Mouse (Mus musculus) megakaryocyte progenitor cell, adult 5-6 weeks (primary cell): ENCODE data around the gene Prkar1b. TPM values are rescaled to one million over a fixed set of nuclear protein-coding genes. Genes with fewer than 3 reads are reported as not detected.
A peak's percentile ranks its signal among the peaks of the same experiment; 100 is the strongest.

Experiments
- ATAC-seq: replicated peaks from 2 replicates; pipeline ENCODE4 v1.8.0; 2016; ENCODE audit warnings: mild to moderate bottlenecking, moderate TSS enrichment, inconsistent platforms; ENCODE audit not compliant: poor library complexity
- total RNA-seq, 2 experiments: library from RNA; stranded (forward) in 1 of 2; stranded (reverse) in 1 of 2; fragments of 157-497, 149-512 nt in 1 of 2; fragments of 200-1000 nt in 1 of 2; gene quantifications; 2 replicates each; pipeline versions ENCODE4 v1.2.3 to v1.2.4; 2015 to 2017

Prkar1b gene
- total RNA-seq, 2 experiments from 2014 or later, result 0.21 to 0.81 TPM

DNA sequence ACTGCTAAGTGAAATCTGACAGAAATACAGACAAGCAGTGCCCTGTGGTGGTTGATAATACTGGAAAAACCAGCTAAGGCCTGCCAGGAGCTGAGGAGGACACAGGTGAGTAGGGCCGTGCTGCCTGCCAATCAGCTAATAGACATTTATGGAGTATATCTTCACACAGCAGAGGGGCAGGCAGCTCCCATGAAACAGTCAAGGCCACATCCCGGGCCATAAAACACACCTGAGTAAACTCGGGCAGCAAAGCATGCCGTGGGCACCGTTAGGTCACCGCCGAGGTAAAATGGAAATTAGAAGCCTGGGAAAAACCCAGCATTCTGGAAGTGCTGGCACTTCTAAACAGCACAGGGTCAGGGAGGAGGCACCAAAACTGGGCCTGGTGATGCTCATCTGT lies 75.8 kb downstream of the Prkar1b start:
- ATAC-seq, result no peak

DNA sequence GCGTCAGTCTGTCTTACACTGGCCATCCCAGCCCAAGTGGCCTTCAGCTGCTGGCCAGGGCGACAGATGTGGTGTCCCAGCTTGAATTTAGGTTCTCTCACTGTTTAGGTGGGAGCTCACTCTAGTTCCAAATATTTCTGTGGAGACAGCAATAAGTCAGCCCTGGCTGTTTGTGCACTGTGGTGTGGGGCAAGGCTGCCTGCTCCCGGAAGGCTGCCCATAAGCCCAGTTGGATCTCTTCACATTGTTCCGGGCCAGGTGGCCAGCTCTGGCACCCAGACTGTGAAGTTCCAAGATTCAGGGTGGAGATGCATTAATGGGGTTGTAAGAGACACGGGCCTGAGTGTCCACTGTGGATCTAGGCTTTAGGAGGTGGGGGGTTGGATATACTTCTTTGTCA lies 76.9 kb downstream of the Prkar1b start:
- ATAC-seq, result no peak

DNA sequence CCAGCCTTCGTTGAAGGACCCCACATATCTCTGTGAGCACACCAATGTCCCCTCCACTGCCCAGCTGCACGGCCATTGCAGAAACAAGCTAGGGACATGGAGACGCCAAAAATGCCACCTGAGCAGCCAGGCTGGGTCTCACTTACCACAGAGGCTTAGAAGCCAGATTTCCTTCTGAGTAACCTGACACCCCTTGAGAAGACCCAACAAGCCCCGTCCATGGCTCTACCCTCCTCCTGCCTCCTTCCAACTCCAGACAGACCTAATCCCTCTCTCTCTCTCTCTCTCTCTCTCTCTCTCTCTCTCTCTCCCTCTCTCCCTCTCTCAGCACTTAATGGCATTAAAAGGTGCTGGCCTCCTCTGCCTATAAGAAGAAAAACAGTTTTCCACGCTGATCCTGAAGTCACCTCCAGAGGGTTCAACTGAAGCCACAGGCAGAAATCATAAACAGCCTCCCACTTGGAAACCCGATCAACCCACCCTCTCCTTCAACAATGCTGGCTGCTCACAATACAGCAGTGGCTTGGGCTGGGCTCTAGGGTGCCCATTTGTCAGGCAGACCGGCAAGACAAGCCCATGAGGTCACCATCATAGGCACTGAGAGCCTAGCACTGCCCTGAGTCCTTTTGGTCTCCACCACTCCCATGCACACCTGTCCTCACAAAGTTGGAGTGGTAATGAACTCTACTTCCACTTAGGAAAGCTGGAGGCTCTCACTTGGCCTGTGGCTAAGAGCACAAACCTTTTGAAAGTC lies 82.8 kb downstream of the Prkar1b start:
- ATAC-seq, result no peak

DNA sequence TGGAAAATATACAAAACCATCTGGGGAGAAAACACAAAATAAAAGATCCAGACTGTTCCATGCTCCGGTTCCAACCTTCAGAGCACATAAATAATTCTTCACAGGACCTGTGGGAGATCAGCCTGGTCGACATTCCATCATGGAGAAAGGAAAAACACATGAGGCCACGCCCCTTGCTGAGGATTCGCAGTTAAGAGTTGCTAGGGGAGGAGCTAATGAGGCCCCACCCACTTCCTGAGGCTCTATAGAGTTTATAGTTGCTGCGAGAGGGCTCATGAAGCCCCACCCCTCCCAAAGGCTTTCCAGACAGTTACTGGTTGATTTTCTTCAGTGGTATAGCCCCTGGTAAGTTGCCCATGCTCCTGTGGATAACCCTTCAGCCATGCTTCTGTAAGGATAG lies 85.2 kb downstream of the Prkar1b start:
- ATAC-seq, result peak; percentile 46; the same call in 1 of the 2 replicates

DNA sequence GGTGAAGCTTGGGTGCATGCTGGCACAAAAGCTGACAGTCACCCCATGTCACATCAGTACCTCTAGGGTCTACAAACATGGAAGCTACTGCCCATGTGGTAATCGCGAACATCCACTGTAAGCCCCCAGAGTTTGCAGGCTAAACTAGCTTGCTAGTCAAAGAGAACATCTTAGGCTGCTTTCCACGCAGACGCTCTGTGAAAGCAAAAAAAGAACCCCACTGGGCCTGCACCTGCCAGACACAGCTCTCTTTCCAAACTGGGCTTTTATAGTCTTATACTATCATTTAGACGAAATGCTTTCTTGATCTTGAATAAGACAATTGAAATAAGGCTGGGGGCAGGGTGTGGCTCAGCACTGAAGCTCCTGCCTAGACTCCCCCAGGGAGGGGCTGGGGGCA lies 88.1 kb downstream of the Prkar1b start:
- no peak for ATAC-seq

DNA sequence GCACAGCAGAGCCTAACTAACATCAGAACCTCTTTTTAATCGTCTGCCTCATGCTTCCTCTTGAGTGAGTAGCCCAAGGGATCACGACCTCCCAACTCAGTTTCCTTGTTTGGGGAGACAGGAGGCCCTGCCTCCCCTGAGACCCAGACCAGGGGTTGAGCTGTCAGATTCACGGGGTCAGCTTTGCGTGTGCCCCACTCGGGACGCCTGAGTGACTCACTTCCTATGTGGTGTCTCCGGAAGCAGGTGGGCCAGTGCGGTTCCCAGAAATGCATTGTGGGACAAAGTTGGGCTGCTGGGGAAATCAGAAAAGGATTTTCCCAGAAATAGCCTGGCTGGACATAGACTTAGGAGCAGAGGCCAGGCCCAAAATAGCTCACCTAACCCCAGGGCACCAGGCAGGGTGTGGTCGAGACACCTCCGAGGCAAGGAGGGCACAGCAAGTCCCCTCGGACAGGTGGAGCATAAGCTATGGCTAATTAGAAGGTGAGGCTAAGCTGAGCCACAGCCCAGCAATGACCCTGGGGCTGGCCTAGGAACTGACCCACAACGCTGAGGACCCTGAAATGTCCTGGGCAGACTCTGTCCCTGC lies 89.2 kb downstream of the Prkar1b start:
- peak; percentile 65 for ATAC-seq

DNA sequence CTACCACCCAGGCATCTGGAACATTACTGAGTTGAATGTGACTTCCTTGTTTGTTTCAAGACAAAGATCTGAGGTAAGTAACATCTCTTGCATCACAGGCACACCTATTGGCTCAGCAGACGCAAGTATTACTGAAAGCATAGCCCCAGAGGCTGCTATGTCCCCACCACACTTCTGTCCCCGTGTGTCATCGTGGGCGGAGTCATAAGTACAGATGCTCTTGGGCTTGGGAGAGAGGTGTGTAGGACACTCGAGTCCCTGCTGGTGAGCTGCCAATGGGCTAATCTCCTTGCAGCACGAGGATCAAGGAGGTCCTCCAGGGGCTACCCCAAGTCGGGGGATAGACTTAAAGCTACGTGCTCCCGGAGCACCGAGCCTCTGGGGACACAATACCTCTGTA lies 96.6 kb downstream of the Prkar1b start:
- 0 out of 2 replicates have a peak, but pooled peaks have one; percentile 42 for ATAC-seq

DNA sequence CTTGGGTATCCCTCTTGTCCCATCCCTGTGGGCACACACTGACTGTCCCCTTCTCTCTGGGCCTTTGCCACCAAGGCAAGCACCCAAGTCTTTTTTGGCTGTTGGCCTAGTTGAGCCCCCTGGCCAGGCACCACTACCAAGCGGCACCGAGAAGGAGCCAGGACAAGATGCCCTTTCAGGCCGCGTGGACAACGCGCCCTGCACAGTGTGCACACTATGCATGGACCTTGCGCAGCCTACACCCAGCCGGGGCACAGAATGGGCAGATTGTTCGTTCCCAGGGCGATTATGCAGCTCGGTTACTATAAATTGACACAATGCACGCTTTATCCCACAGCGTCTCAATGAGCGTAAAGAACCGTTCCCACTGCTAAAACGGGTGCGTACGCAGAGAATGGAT lies 98.5 kb downstream of the Prkar1b start:
- ATAC-seq, result no peak

DNA sequence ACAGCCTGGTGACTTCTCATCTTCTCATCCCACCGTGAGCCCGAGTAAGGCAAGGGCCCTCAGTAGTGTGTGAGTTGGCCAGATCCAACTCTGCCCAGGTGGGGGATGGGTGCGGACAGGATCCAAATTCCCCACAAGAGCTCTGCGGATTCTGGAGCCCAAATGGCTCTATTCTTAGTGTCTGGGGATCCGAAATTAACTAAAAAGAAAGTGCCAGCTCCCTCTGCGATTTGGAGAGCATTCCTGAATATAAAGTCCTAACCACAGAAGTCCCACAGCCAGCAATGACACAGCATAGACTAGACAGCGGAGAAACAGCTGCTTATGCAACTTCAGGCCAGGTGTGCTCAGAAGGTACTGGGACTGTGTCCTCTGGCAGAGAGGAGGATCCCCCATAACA lies 100.4 kb downstream of the Prkar1b start:
- ATAC-seq, result no peak

DNA sequence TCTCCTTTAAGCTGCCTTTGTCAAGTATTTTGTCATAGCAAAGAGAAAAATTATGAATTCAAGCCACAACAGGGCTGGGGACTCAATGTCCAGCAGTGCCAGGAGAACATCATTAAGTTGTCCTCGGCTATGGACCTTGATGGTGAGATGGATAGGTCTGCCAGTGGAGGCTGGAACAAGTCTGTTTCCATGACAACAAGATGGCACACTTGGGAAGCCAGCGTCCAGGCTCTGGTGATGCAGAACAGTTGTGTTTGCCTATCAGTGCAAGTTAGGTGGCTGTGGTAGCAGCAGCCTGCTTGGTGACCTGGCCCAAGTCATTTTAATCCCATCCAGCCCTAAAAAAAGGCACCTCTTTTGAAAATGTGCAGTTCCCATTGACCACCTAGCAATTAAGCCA lies 102.6 kb downstream of the Prkar1b start:
- ATAC-seq, result no peak

DNA sequence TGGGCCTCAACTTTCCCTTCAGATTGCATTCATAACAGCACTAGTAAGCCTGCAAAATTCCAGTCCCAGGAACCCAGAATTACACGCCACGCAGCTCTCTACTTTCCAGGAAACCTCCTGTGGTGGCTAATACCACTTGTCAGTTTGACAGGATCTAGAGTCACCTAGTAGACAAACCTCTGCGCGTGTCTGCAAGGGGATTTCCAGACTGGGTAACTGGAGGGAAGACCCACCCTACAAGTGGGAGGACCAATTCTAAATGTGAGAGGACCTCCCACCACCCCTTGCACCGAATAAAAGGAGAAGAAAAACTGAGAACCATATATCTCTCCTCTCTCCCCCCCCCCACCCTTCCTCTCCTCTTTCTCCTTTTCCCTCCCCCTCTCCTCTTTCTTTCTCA lies 103.2 kb downstream of the Prkar1b start:
- ATAC-seq, result no peak

DNA sequence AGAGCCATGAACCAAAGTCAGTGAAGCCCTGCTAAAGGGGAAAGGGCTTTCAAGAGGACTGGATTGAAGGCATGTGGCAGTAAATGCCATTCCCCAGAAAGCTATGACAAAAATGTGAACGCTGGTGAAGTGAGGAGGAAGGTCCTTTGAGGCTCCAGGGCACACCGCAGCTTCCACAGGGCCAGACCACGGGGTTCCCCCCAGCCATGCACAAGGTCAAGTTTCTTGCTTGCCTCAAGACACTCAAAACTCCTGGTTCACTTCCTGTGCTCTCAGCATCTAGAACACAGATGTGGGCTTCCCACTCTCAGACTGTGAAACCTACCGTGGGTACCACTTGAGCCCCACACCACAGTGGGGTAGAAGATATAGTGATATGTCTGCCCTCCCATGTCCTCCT lies 106.3 kb downstream of the Prkar1b start:
- no peak for ATAC-seq

DNA sequence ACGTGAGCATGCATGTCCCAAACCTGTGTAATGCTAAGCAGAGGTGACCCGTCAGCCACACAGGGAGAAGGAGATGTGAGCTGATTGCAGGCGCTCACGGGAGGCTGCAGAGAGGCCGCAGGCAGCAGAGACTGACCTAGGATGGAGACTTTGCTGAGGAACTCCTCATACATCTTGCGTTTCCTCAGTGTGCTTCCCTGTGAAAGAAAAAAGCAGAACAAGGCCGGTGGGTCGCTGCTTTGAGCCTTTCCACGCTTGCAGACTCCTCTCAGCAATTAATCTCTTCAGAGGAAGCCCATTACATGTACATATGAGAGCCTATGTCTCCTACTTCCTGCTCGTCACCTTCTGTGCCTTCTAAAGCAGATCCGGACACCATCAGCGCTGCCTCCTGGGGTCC lies 107.5 kb downstream of the Prkar1b start:
- peak; percentile 61 for ATAC-seq

DNA sequence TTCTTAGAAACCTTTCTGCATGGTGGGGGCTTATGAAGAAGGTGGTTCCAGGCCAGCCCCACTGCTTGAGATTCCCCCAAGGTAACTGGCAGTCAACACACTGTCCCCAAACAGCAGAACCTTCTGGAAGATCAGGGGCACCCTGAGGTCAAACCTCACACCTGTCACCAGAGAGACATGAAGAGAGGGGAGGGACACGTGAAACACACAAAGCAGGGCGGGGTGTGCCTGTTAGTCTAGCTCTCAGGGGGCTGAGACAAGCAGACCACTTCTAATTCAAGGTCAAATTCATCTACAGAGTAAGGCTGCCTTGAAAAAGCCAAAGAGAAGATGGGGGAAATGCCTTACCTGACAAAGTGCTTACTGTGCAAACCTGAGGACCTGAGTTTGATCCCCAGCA lies 114.6 kb downstream of the Prkar1b start:
- no peak for ATAC-seq

DNA sequence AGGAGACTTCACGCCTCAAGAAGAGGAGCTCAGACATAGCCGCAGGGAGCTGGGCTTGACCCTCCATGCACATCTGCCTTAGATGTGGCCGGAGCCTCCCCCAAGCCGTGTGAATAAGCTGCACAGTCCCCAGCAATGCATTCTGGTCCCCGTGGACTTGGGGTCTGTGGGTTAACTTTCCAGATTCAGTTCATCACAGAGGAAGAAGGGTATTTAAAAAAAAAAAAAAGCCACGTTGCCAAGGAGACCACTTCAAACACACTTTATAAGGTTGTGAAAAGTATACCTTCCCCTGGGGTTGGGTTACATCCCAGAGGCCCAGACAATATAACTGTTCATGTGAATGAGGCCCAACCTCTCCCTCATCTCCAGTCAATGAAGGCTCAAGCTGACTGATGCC lies 115.1 kb downstream of the Prkar1b start:
- ATAC-seq, result no peak

DNA sequence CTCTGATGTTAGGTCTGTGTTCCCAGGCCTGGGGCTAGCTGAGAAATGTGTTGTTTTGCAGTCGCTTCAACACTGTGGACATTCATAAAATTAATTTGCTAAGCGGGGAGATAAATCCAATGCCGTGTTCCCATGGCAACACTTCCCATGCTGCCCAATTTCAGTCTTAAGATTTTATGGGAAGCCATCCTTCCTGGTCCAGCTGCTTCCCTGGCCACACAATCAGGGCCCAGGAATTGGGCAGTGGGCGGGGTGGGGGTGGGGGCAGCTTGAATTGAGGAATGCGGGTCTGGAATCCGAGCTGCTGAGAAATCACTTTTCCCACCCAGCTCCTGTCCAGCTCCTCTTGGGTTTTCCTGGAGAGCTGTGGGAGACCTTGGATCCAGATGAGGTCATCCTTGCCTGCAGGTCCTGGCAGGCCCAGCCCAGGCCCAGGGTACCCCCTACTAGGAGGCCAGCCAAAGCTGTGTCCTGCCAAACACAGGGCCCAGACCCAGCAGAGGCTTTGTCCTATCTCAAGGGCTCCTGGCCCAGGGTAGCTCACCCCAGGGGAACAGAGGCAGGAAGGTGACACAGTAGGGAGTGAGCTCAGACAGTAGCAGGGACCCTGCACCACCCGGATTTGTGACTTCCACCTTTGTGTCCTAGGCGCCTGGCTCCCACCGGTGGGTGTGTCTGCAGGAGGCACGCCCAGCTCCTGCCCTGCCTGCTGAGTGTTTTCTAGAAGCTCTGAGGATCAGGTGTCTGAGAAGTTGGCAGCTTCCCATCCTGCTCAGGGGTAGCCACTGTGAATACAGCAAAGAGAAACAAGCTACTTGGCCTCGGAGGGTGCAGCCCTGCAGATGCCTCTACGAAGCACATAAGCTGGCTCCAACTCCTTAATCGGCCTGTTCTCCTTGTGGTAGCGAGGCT lies 116.1 kb downstream of the Prkar1b start:
- no peak for ATAC-seq

DNA sequence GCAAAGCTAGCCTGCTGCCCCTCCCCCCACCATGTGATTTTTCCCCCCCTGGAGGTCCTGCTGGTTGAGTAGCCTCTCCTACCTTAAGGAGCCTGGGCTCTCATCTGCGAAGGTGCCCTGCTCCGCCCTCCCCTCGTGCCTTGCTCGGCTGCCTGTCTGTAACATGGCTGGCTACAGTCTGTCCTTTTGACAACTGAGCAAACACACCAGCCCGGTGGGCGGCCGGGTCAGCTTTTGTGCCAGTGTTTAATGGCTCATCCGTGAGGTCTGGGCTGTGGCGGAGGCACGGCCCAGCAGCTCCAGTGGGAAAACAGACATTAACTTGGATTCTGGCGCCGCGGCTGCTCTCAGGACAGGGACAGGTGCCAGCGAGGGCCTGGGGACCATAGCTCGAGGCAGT lies 122.2 kb downstream of the Prkar1b start:
- no peak for ATAC-seq

DNA sequence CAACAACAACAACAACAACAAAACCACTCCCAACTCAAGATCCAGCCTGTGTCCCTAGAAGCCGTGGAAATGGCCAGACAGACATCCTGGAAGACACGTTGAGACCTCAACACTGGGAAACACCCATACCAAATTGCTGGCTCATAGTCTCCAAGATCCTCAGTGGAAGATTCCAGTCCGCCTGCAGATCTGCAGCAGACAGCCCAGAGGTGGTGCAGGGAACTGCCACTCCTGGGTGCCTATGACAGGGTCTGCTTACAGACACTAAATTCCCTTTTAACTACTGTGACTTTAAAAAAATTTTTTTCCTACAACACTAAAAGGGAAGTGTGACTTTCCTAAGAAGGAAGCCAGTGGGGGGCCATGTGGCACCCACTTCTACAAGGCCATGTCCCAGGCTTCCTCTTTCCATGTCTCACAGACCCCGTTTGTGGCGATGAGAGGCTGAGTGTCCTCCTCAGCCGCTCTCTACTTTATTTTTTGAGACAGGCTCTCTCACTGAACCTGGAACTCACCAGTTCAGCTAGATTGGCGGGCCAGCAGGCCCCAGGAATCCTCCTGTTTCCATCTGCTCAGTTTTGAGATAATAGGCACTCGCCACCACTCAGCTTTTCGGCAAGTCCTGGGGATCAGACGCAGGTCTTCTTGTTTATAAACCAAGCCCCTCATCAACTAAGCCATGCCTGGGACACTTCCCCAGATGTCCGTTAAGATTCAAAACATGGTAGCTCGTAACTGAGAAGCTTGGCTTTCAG lies 125.3 kb downstream of the Prkar1b start:
- peak; percentile 96 for ATAC-seq

DNA sequence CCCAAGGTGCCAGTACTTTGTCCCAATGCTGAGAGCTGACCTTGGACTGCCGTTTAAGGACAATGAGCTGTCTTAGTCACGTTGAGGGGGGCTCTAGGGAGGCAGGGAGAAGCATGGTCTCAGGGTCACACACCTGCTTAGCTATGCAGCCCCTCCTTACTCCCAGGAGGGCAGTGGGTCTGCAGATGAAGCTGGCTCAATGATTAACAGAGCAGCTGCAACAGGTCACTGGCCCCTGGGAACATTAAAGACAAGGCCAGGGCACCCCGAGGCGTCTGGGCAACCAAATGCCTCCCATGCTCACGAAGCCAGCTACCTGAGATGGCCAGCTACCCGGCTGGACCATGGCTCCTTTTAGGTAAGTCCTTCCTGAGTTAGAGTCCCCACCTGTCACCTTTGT lies 129.2 kb downstream of the Prkar1b start:
- no peak for ATAC-seq

DNA sequence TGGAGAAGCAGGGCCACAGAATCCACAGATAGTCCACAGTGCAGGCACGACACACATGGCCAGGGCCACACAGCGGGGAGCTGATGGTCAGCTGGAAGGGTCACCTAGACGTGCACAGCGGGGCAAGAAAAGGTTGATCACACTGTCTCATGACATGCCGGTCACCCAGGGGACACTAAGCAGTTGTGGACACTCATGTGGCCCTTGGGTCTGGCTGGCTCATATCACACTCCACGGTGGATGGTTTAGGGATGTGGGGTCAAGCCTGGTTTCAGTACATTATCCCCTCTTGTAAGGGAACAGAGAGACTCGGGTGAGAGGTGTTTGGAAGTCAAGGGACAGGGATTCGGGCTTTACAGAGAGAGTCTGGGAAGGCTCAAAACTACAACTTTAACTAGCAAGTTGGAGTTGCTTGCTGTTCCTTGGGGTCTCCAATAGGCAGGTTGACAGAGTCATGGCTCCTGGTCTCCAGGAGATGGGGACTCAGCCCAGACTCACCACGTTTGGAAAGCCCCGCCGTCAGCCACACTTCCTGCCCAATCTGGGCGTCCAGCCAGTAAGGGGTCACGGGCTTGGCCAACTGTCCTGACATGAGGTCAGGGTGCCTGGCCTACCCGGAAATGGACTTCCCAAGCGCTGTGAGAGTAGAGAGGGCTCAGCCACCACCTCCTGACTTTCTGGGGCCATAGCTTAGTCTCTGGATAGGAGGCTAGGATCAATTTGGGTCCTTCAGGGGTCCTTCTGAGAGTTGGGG lies 132.3 kb downstream of the Prkar1b start:
- ATAC-seq, result peak; percentile 62
